Mouse (Mus musculus): ENCODE measurements around the gene Slc4a11. TPM values are rescaled to one million over a fixed set of nuclear protein-coding genes. Genes with fewer than 3 reads are reported as not detected.

Gene Slc4a11
- polyA plus RNA-seq, 1 experiment from 2014 or later: 3.2 TPM

DNA sequence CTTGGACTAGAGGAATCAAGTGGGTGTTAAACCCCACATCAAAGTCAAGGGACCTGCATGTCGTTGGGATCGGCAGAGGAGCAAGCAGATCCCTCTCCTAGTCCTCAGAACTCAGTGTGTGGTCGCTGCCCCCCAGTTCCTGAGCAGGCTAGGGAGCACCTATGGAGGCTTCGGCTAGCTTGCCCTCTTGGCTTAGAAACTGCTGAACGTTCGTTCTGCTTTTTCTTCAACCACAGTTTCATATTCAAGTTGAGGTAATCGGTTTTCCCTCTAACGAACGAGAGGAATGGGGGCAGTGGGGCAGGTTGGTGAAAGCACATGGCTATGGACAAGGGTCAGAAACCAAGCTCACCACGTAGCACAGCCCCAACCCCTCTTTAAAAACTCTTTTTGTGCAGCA, 9.7 kb upstream of the Slc4a11 start:
- ATAC-seq (ENCODE audit: insufficient number of reproducible peaks, insufficient read depth, low FRiP score, low TSS enrichment, low read depth): no peak
- H3K27ac ChIP-seq: no peak overlapping the region
- 65% methylated on average over 10 of the region's 10 CpGs for WGBS

DNA sequence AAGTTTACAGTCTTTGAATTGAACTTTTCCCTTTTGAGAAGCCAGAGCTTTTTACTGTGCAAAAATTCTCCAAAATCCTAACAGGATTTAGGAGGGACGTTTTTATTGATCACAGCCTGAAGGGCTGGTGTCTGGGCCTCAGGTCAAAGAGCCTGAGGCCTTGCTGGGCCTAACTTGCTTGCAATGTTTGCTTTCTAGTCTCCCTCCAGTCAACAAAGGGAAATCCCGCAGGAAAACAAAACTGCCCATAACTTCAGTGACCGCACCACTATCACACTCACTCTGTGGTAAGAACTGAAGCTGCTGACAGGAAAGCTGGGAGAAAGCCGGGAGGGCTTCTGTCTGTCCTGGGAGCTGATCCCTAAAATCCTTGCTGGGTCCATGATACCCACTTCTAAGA, 9.3 kb upstream of the Slc4a11 start:
- H3K4me3 ChIP-seq: no peak overlapping the region
- no peaks in the 10 kb centered on the region for H3K9me3 ChIP-seq
- H3K9ac ChIP-seq: no peak overlapping the region
- no peak for ATAC-seq (ENCODE audit: insufficient number of reproducible peaks, insufficient read depth, low FRiP score, low TSS enrichment, low read depth)
- WGBS: 74% methylated on average over 4 of the region's 4 CpGs
- no peaks in the 10 kb centered on the region for H3K27me3 ChIP-seq
- peaks cover 42% of the 10 kb centered on the region for H3K36me3 ChIP-seq
- no peak overlapping the region for H3K4me2 ChIP-seq
- no peak overlapping the region for H3K27ac ChIP-seq
- peaks cover 12% of the 10 kb centered on the region for H3K4me1 ChIP-seq

More for the DNA sequence above, 9.7 kb upstream of the Slc4a11 start:
- Histone ChIP-seq H3K4me1 (peaks cover 8% of the 10 kb centered on the region), H3K36me3 (peaks cover 47% of the 10 kb centered on the region), H3K9ac (no peak overlapping the region), H3K9me3 (no peaks in the 10 kb centered on the region), H3K4me2 (no peak overlapping the region), H3K27me3 (no peaks in the 10 kb centered on the region), H3K4me3 (no peak overlapping the region)

DNA sequence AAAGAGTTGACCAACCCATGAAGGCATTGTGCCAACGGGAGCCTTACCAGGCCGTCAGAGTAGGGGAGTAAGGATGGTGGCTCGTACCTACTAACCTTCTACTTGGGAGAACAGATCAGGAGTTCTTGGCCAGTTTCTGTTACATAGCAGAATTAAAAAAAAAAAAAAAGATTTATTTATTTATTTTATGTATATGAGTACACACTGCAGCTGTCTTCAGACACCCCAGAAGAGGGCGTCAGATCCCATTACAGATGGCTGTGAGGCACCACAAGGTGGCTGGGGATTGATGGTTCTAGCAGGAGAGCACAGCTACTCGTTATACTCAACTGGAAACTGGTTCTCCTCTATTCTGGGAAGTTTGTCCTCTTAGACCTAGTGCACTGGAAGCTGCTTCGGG, 7.9 kb upstream of the Slc4a11 start:
- peaks cover 12% of the 10 kb centered on the region for H3K4me1 ChIP-seq
- ATAC-seq (ENCODE audit: insufficient number of reproducible peaks, insufficient read depth, low FRiP score, low TSS enrichment, low read depth): no peak
- WGBS: 70% methylated on average over 6 of the region's 6 CpGs
- no peak overlapping the region for H3K9ac ChIP-seq
- no peaks in the 10 kb centered on the region for H3K27me3 ChIP-seq
- H3K4me3 ChIP-seq: no peak overlapping the region
- no peak overlapping the region for H3K27ac ChIP-seq
- H3K9me3 ChIP-seq: no peaks in the 10 kb centered on the region
- peaks cover 28% of the 10 kb centered on the region for H3K36me3 ChIP-seq
- no peak overlapping the region for H3K4me2 ChIP-seq

DNA sequence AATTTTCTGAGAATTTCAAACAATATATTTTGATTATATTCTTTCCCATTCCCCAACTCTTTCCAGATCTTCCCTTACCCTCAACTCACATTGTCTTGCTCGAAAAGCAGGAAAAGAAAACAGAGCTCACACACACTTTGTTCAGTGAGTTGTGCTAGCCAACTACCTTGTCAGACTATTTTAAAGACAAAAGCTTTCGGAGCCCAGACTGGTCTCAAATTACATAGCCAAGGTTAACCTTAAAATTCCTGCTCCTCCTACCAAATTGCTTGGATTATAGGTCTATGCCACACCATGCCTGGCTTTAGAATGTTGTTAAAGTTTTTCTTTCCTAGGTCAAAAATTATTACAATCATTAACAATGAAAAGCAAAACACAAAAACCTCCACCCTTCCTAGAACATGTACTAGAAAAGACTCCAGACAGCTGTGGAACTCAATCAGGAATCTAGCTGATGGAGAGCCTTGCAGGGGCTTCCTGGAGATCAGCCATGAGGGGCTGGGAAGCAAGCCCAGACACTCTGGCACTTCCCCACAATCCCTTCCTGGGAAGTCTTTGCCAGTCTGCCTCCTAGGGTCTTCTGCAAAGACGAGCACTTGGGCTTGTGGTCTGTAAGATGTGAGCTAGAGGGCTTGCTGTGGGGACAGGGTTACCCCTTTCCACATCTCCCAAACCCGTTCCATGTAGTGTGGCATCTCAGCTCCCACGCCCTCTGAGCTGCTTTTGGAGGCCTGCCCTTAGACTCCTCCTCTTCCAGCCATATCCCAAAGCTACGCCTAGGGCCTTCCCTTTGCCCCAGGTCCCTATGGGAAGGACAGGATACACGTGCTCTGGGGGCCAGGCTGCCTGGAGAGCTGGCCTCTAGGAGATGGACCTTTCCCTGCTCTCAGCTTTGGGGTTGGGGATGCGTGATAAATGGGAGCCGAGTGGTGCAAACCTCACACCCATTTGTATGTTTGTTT, 7.0 kb upstream of the Slc4a11 start:
- peaks cover 12% of the 10 kb centered on the region for H3K4me1 ChIP-seq
- no peak overlapping the region for H3K4me3 ChIP-seq
- H3K27me3 ChIP-seq: peaks cover 6% of the 10 kb centered on the region; the same call in 1 of the 2 replicates
- no peak overlapping the region for H3K9ac ChIP-seq
- no peak overlapping the region for H3K4me2 ChIP-seq
- H3K36me3 ChIP-seq: peaks cover 20% of the 10 kb centered on the region
- 53% methylated on average over 9 of the region's 9 CpGs for WGBS
- H3K9me3 ChIP-seq: no peaks in the 10 kb centered on the region
- H3K27ac ChIP-seq: peak overlapping the region; percentile 69
- 0 out of 2 replicates have a peak, but pooled peaks have one; percentile 20 for ATAC-seq (ENCODE audit: insufficient number of reproducible peaks, insufficient read depth, low FRiP score, low TSS enrichment, low read depth)

DNA sequence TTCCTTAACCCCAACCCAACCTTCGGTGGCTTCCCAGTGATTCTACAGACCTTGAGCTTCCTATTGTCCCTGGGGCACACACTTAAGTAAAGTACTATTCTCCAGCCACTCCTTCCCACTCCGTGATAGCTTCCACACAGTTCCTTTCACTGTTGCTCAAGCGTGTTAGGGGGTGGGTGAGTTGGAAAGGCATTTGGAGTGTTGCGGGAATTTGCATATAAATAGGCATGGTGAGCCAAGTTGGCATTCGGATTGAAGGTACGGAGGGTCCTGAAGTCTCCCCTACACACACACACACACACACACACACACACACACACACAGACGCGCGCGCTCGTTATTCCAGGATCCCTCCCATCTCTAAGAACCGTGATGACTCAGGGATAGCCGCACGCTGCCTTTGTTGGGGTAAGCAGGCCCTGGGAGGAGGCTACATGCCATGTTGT, 525 bp upstream of the Slc4a11 start:
- H3K4me3 ChIP-seq: peak overlapping the region; percentile 63
- 2% methylated on average over 14 of the region's 14 CpGs for WGBS
- H3K9me3 ChIP-seq: no peaks in the 10 kb centered on the region
- no peak overlapping the region for H3K27ac ChIP-seq
- no peak for ATAC-seq (ENCODE audit: insufficient number of reproducible peaks, insufficient read depth, low FRiP score, low TSS enrichment, low read depth)
- H3K36me3 ChIP-seq: no peaks in the 10 kb centered on the region
- H3K9ac ChIP-seq: peak overlapping the region; percentile 75
- peak overlapping the region; percentile 96 for H3K4me2 ChIP-seq
- peaks cover 48% of the 10 kb centered on the region for H3K27me3 ChIP-seq
- H3K4me1 ChIP-seq: peaks cover 13% of the 10 kb centered on the region

DNA sequence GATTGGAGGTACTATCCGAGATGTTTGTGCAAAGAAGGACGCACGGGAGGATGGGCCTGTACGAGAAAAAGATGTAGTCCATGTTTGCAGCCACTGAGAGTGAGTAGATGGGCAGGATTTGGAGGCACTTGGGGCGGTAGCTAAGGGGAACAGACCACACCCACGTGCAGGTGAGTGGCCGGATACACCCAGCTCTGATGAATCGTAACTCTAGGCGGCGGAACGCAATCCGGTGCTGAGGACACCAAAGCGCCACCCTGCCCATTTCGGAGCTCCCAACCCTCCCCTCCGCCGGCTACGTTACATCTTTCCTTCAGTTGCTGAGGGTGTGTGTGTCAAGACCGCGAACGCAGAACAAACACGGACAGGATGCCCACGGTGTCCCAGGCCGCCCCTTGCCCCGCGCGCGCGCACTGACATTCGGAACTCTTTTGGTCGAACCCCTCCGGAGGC, 593 bp downstream of the Slc4a11 start:
- Histone ChIP-seq H3K4me3 (peak overlapping the region; percentile 63), H3K4me1 (peaks cover 10% of the 10 kb centered on the region), H3K9ac (peak overlapping the region; percentile 75), H3K27me3 (peaks cover 48% of the 10 kb centered on the region), H3K9me3 (no peaks in the 10 kb centered on the region), H3K36me3 (no peaks in the 10 kb centered on the region), H3K4me2 (peak overlapping the region; percentile 96), H3K27ac (no peak overlapping the region)
- peak; percentile 32; the same call in 1 of the 2 replicates for ATAC-seq (ENCODE audit: insufficient number of reproducible peaks, insufficient read depth, low FRiP score, low TSS enrichment, low read depth)
- WGBS: 1% methylated on average over 31 of the region's 31 CpGs

DNA sequence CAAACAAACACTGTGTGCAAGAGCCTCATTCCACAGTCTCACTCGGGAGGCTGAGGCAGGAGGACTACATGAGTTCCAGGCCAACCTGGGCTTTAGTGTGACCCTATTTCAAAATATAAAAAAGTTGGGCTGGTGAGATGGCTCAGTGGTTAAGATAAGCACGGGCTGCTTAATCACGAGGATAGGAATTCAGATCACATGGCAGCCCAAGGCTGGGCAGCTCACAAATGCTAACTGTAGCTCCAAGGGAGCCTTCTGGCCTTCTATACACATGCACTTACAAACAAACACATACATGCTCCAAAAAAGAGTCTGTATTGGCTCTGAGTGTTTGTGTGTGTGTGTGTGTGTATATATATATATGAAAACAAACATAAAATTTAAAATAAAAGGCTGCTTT, 3.8 kb downstream of the Slc4a11 start:
- Histone ChIP-seq H3K4me3 (no peak overlapping the region), H3K4me2 (no peak overlapping the region), H3K9me3 (no peaks in the 10 kb centered on the region), H3K36me3 (no peaks in the 10 kb centered on the region), H3K27me3 (peaks cover 36% of the 10 kb centered on the region), H3K27ac (no peak overlapping the region), H3K9ac (no peak overlapping the region), H3K4me1 (peaks cover 9% of the 10 kb centered on the region)
- no peak for ATAC-seq (ENCODE audit: insufficient number of reproducible peaks, insufficient read depth, low FRiP score, low TSS enrichment, low read depth)
- WGBS: 37% methylated on average over 3 of the region's 3 CpGs

DNA sequence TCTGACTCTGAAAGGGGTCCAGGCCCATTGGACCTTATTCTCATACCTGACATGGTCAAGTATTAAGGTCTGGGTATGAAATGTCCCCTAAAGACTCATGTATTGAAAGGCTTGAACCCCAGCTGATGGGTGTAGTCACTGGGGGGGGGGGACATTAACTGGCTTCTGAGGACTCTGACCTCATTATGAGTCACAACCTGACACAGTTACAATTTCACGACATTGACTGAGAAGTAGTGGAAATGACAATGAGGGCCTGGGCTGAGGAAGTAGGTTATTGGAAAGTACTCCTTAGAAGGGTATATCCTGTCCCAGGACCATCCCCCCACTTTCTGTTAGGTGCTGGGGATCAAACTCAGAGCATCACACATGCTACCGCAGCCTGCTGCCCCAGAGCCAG, 8.3 kb downstream of the Slc4a11 start:
- no peaks in the 10 kb centered on the region for H3K4me1 ChIP-seq
- H3K36me3 ChIP-seq: peaks cover 26% of the 10 kb centered on the region
- no peak for ATAC-seq (ENCODE audit: insufficient number of reproducible peaks, insufficient read depth, low FRiP score, low TSS enrichment, low read depth)
- H3K9ac ChIP-seq: no peak overlapping the region
- H3K9me3 ChIP-seq: no peaks in the 10 kb centered on the region
- no peak overlapping the region for H3K4me3 ChIP-seq
- H3K4me2 ChIP-seq: no peak overlapping the region
- no peaks in the 10 kb centered on the region for H3K27me3 ChIP-seq
- H3K27ac ChIP-seq: no peak overlapping the region
- 77% methylated on average over 2 of the region's 2 CpGs for WGBS

DNA sequence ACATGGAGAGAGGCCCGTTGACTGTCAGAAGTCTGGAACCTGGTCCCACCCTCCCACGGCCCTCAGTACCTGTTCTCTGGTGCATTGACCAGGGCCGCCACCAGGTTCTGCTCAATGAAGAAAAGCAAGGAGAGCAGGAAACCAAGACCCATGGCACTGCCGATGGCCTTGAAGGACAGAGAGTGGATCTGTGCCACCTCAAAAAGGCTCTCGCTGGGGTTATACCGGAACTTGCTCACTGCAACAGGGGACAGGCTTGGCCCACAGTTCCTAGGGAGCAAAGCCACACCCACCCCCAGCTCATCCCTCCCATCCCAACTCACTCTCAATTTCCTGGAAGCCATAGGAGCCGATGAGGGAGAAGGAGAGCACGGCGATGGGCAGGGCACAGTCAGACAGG, 11.9 kb downstream of the Slc4a11 start:
- Histone ChIP-seq H3K27ac (no peak overlapping the region), H3K27me3 (no peaks in the 10 kb centered on the region), H3K4me1 (no peaks in the 10 kb centered on the region), H3K9me3 (no peaks in the 10 kb centered on the region), H3K4me2 (no peak overlapping the region), H3K4me3 (no peak overlapping the region), H3K36me3 (peaks cover 62% of the 10 kb centered on the region), H3K9ac (no peak overlapping the region)
- ATAC-seq (ENCODE audit: insufficient number of reproducible peaks, insufficient read depth, low FRiP score, low TSS enrichment, low read depth): no peak
- WGBS: 85% methylated on average over 9 of the region's 9 CpGs

DNA sequence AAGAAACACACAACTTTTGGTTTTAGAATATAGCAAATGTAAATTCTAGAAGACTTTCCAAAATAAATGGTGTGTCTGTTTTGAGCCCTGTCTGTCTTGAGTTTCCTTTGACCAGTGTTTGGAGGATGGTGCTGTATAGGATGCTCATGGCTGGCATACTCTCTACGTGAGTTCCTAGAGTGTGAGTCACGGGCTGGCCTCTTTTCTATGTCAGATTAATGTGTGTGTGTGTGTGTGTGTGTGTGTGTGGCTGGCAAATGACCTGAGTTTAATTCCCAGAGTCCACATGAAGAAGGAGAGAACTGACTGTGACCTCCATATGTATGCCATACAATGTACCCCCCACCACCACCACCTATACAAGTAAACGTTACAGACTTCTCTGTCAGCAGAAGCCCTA, 15.8 kb downstream of the Slc4a11 start:
- WGBS: 83% methylated on average over 3 of the region's 3 CpGs
- H3K9me3 ChIP-seq: no peaks in the 10 kb centered on the region

DNA sequence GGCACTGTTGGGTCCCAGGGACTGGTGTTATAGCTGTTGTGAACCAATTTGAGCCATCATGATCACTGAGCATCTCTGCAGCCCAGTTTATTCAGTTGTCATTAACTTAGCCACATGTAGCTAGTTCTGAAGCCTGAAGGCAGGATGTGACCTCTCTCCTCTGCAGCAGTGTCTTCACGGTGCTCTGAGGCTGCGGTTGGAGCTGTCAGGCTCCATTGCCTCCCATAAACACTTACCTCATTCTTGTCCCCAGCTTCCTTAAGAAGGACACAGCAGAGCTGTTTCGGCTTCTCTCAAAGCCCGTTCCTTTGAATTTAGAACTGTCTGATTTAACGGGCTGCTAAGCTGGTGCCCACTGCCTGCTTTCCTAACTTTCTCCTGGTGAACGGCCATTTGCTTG, 17.4 kb downstream of the Slc4a11 start:
- Histone ChIP-seq H3K4me1 (no peaks in the 10 kb centered on the region), H3K27ac (no peak overlapping the region), H3K9me3 (no peaks in the 10 kb centered on the region), H3K4me2 (no peak overlapping the region), H3K27me3 (no peaks in the 10 kb centered on the region), H3K9ac (no peak overlapping the region), H3K36me3 (peaks cover 100% of the 10 kb centered on the region), H3K4me3 (no peak overlapping the region)
- ATAC-seq (ENCODE audit: insufficient number of reproducible peaks, insufficient read depth, low FRiP score, low TSS enrichment, low read depth): no peak
- 84% methylated on average over 6 of the region's 6 CpGs for WGBS

More for the DNA sequence above, 15.8 kb downstream of the Slc4a11 start:
- no peak for ATAC-seq (ENCODE audit: insufficient number of reproducible peaks, insufficient read depth, low FRiP score, low TSS enrichment, low read depth)
- no peak overlapping the region for H3K27ac ChIP-seq
- no peak overlapping the region for H3K4me2 ChIP-seq
- peaks cover 87% of the 10 kb centered on the region for H3K36me3 ChIP-seq
- H3K9ac ChIP-seq: no peak overlapping the region
- no peak overlapping the region for H3K4me3 ChIP-seq
- H3K27me3 ChIP-seq: no peaks in the 10 kb centered on the region
- H3K4me1 ChIP-seq: no peaks in the 10 kb centered on the region

DNA sequence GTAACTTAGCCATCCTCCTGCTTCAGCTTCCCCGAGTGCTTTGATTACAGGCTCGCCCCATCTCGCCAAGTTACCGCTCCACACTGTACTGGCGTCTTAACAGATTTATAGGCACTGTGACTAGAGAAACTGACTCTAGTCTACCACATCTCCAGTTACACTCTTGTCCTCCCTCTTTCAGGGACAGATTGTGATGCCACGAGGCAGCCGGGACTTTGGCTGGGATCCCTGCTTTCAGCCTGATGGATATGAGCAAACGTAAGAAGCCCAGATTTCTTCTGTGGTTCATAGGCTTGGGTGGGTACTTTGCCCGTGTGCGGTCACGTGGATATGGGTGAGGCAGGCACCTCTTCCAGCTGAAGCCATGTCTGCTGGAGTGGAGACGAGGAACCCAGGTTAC, 18.2 kb downstream of the Slc4a11 start:
- 91% methylated on average over 12 of the region's 12 CpGs for WGBS
- Histone ChIP-seq H3K4me3 (no peak overlapping the region), H3K36me3 (peaks cover 98% of the 10 kb centered on the region), H3K27ac (no peak overlapping the region), H3K4me2 (no peak overlapping the region), H3K4me1 (no peaks in the 10 kb centered on the region), H3K9ac (no peak overlapping the region), H3K27me3 (no peaks in the 10 kb centered on the region), H3K9me3 (no peaks in the 10 kb centered on the region)
- no peak for ATAC-seq (ENCODE audit: insufficient number of reproducible peaks, insufficient read depth, low FRiP score, low TSS enrichment, low read depth)
